Mouse (Mus musculus) liver, adult 2 months (tissue): ENCODE data around the gene Hnf1a. TPM values are rescaled to one million over a fixed set of nuclear protein-coding genes. Genes with fewer than 3 reads are reported as not detected.
A peak's percentile ranks its signal among the peaks of the same experiment; 100 is the strongest.
"Not testable (repeated sequence)": the region's sequence is repeated elsewhere in the genome, so short reads cannot be mapped to it uniquely, and the experiment has no call there.

Source experiments
- DNase-seq: peaks from one replicate; pipeline ENCODE4 v3.0.0-alpha.2; 2011; ENCODE audit warnings: low read depth, low spot score; ENCODE audit errors: extremely low read depth
- H3K27ac ChIP-seq: fragments of 200-500 bp; replicated peaks from 2 replicates; pipeline ENCODE4 v1.5.1; 2012; ENCODE audit warnings: low read depth, mild to moderate bottlenecking, control low read depth, inconsistent platforms, low read length; ENCODE audit not compliant: insufficient read depth
- H3K27me3 ChIP-seq: fragments of 200-500 bp; 2 replicates; pipeline ENCODE4 v1.6.1; 2012; ENCODE audit warnings: mild to moderate bottlenecking, moderate library complexity, low read length, inconsistent platforms; ENCODE audit not compliant: control insufficient read depth, insufficient read depth
- H3K36me3 ChIP-seq: fragments of 200-500 bp; 2 replicates; pipeline ENCODE4 v1.6.1; 2012; ENCODE audit warnings: low read length, inconsistent platforms; ENCODE audit not compliant: control insufficient read depth, insufficient read depth
- H3K4me1 ChIP-seq: fragments of 200-500 bp; 2 replicates; pipeline ENCODE4 v1.6.1; 2011; ENCODE audit warnings: low read length; ENCODE audit not compliant: control insufficient read depth, insufficient read depth
- H3K4me3 ChIP-seq: fragments of 200-500 bp; 2 replicates; pipeline ENCODE4 v1.5.1; 2011; ENCODE audit warnings: low read depth, mild to moderate bottlenecking, control low read depth, low read length, moderate library complexity; ENCODE audit not compliant: insufficient read depth
- H3K79me2 ChIP-seq: fragments of 200-500 bp; 2 replicates; pipeline ENCODE4 v1.6.1; 2012; ENCODE audit warnings: inconsistent platforms, mild to moderate bottlenecking, low read length, moderate library complexity; ENCODE audit not compliant: control insufficient read depth, insufficient read depth
- H3K9ac ChIP-seq: fragments of 200-500 bp; 2 replicates; pipeline ENCODE4 v1.6.1; 2012; ENCODE audit warnings: low read depth, mild to moderate bottlenecking, control low read depth, inconsistent platforms, low read length
- CTCF ChIP-seq: fragments of 200-500 bp; IDR thresholded peaks from 2 replicates; pipeline ENCODE4 v1.5.1; 2011; ENCODE audit warnings: low read depth, low read length, control low read depth
- POLR2A ChIP-seq: fragments of 200-500 bp; IDR thresholded peaks from 2 replicates; pipeline ENCODE4 v1.6.1; 2011; ENCODE audit warnings: low read length, control low read depth; ENCODE audit not compliant: insufficient read depth; ENCODE audit errors: extremely low read depth
- WGBS: fragments of 180-500 bp; shearing (Covaris S2); methylation state at CpG from one replicate; pipeline ENCODE4 v1.1.7; 2018; 5-methylcytosine and 5-hydroxymethylcytosine counted together
- polyA plus RNA-seq: library from polyadenylated mRNA; depleted of rRNA; stranded (reverse); fragments of >200 nt; gene quantifications from 2 replicates; pipeline ENCODE4 v1.2.3, GENCODE M21; 2012
- total RNA-seq: library from RNA; depleted of rRNA; stranded (reverse); fragments of >200 nt; gene quantifications from 2 replicates; pipeline ENCODE4 v1.2.3, GENCODE M21; 2014

Hnf1a gene
- total and polyA plus RNA-seq, 2 experiments = 6.1 to 13.5 TPM

GRCm38 (mm10) chr5:114942074-114942765 is 28.7 kb downstream of the Hnf1a start, which contains the start of gene 2210016L21Rik:
TSS of gene 2210016L21Rik (plus strand) at chr5:114942158.
- Histone ChIP-seq H3K36me3 (no peaks in the 10 kb centered on the region; the same call in 1 of the 2 replicates), H3K79me2 (peaks cover 3% of the 10 kb centered on the region; the same call in 1 of the 2 replicates), H3K9ac (peak within 1 kb of the TSS; percentile 77), H3K27me3 (no peaks in the 10 kb centered on the region), H3K4me1 (peaks cover 2% of the 10 kb centered on the region; the same call in 1 of the 2 replicates), H3K4me3 (peak within 1 kb of the TSS; percentile 86), H3K27ac (peak within 1 kb of the TSS; percentile 6)
- 2% methylated on average over 39 of the region's 39 CpGs for WGBS
- DNase-seq = peak; percentile 79
- TF ChIP-seq CTCF = no peak
- TF ChIP-seq POLR2A = peak; percentile 57

DNA sequence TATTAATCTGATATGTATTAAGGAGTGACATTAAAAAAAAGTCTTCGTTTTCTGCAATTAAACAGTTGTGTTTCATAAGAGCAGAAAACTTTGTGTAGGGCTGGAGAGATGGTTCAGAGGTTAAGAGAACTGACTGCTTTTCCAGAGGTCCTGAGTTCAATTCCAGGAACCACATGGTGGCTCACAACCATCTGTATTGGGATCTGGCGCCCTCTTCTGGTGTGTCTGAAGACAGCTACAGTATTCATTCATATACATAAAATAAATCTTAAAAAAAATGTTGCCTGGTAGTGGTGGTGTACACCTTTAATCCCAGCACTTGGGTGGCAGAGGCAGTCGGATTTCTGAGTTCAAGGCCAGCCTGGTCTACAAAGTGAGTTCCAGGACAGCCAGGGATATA is 29.8 kb downstream of the Hnf1a start:
- TF ChIP-seq CTCF = peak; percentile 8; the same call in 1 of the 2 replicates
- not testable (repeated sequence) for H3K4me3 ChIP-seq
- WGBS = 29% methylated on average over 3 of the region's 3 CpGs

GRCm38 (mm10) chr5:114935838-114936237 is 35.1 kb downstream of the Hnf1a start:
- 69% methylated on average over 3 of the region's 3 CpGs for WGBS
- no peak overlapping the region for H3K9ac ChIP-seq
- H3K36me3 ChIP-seq = peaks cover 2% of the 10 kb centered on the region; the same call in 1 of the 2 replicates
- no peak overlapping the region for H3K27ac ChIP-seq
- no peak for DNase-seq
- H3K4me1 ChIP-seq = peaks cover 12% of the 10 kb centered on the region
- no peaks in the 10 kb centered on the region for H3K27me3 ChIP-seq
- TF ChIP-seq POLR2A (no peak), CTCF (no peak)
- no peaks in the 10 kb centered on the region for H3K79me2 ChIP-seq
- H3K4me3 ChIP-seq = no peak overlapping the region

More for the DNA sequence above, 29.8 kb downstream of the Hnf1a start:
- H3K27ac ChIP-seq, H3K9ac ChIP-seq, H3K79me2 ChIP-seq, H3K36me3 ChIP-seq, H3K27me3 ChIP-seq, DNase-seq, H3K4me1 ChIP-seq: not testable (repeated sequence)

GRCm38 (mm10) chr5:114933206-114933605 is 37.7 kb downstream of the Hnf1a start:
- Histone ChIP-seq H3K79me2 (no peaks in the 10 kb centered on the region), H3K27ac (peak overlapping the region; percentile 72), H3K4me1 (peaks cover 12% of the 10 kb centered on the region), H3K36me3 (peaks cover 3% of the 10 kb centered on the region; the same call in 1 of the 2 replicates), H3K4me3 (no peak overlapping the region), H3K9ac (no peak overlapping the region), H3K27me3 (no peaks in the 10 kb centered on the region)
- TF ChIP-seq CTCF (no peak), POLR2A (no peak)
- WGBS = 30% methylated on average over 8 of the region's 8 CpGs
- peak; percentile 92 for DNase-seq

GRCm38 (mm10) chr5:114931626-114932025 is 39.3 kb downstream of the Hnf1a start:
- Histone ChIP-seq H3K4me3 (no peak overlapping the region), H3K27me3 (no peaks in the 10 kb centered on the region), H3K27ac (no peak overlapping the region), H3K36me3 (0 out of 2 replicates have a peak, but pooled peaks cover 3% of the 10 kb centered on the region), H3K4me1 (peaks cover 12% of the 10 kb centered on the region), H3K9ac (no peak overlapping the region), H3K79me2 (0 out of 2 replicates have a peak, but pooled peaks cover 2% of the 10 kb centered on the region)
- TF ChIP-seq POLR2A (no peak), CTCF (no peak)
- no peak for DNase-seq
- 62% methylated on average over 5 of the region's 5 CpGs for WGBS

- Histone ChIP-seq H3K4me3 (no peak overlapping the region), H3K36me3 (0 out of 2 replicates have a peak, but pooled peaks cover 2% of the 10 kb centered on the region), H3K27me3 (no peaks in the 10 kb centered on the region), H3K4me1 (peaks cover 16% of the 10 kb centered on the region), H3K9ac (no peak overlapping the region), H3K79me2 (0 out of 2 replicates have a peak, but pooled peaks cover 2% of the 10 kb centered on the region), H3K27ac (no peak overlapping the region)
- WGBS = 65% methylated on average over 9 of the region's 9 CpGs
- TF ChIP-seq CTCF = no peak
- no peak for TF ChIP-seq POLR2A
- DNase-seq = no peak
These were observed 44.1 kb downstream of the Hnf1a start for GRCm38 (mm10) chr5:114926753-114927152.
